Mouse (Mus musculus) spleen, adult 12 weeks (tissue): ENCODE results near the gene Fam120a.

Experiments used
- DNase-seq: peaks from one replicate; pipeline ENCODE4 v3.0.0; 2022; ENCODE audit warnings: low spot score

Gene Fam120a

GRCm38 (mm10) chr13:48853475-48853874 is 114.3 kb downstream of the Fam120a start:
- DNase-seq = no peak

GRCm38 (mm10) chr13:48852859-48853258 is 115.0 kb downstream of the Fam120a start:
- DNase-seq = no peak

- no peak for DNase-seq
Observed at GRCm38 (mm10) chr13:48851719-48852118, 116.1 kb downstream of the Fam120a start.

GRCm38 (mm10) chr13:48850771-48851170 is 117.0 kb downstream of the Fam120a start:
- no peak for DNase-seq

GRCm38 (mm10) chr13:48850326-48850725 is 117.5 kb downstream of the Fam120a start:
- no peak for DNase-seq

GRCm38 (mm10) chr13:48849155-48849554 is 118.7 kb downstream of the Fam120a start:
- DNase-seq = no peak

- DNase-seq = no peak
Observed at GRCm38 (mm10) chr13:48845308-48845707, 122.5 kb downstream of the Fam120a start.

- DNase-seq = no peak
Observed at GRCm38 (mm10) chr13:48843530-48843929, 124.3 kb downstream of the Fam120a start.

GRCm38 (mm10) chr13:48841905-48842592 is 125.8 kb downstream of the Fam120a start:
- no peak for DNase-seq

GRCm38 (mm10) chr13:48838284-48838683 is 129.5 kb downstream of the Fam120a start:
- DNase-seq = no peak

- DNase-seq = no peak
Observed at GRCm38 (mm10) chr13:48837537-48837936, 130.3 kb downstream of the Fam120a start.

GRCm38 (mm10) chr13:48830528-48831250 is 137.1 kb downstream of the Fam120a start:
- DNase-seq = no peak

- no peak for DNase-seq
Observed at GRCm38 (mm10) chr13:48829780-48830179, 138.0 kb downstream of the Fam120a start.
